Mouse (Mus musculus) embryonic facial prominence, embryonic 10.5 days (tissue): ENCODE results near the gene Mkrn2os. TPM values are rescaled to one million over a fixed set of nuclear protein-coding genes. Genes with fewer than 3 reads are reported as not detected.
"Not testable (repeated sequence)": the region's sequence is repeated elsewhere in the genome, so short reads cannot be mapped to it uniquely, and the experiment has no call there.

Experiments used
- DNase-seq: peaks from one replicate; pipeline ENCODE4 v3.0.0-alpha.2; 2017; ENCODE audit warnings: low spot score
- H3K27ac ChIP-seq: fragments of 300-500 bp; sonication (generic); replicated peaks from 2 replicates; pipeline ENCODE4 v1.5.1; 2016; ENCODE audit warnings: mild to moderate bottlenecking
- H3K27me3 ChIP-seq: fragments of 300-500 bp; sonication (generic); replicated peaks from 2 replicates; pipeline ENCODE4 v1.6.1; 2016; ENCODE audit warnings: low read depth, mild to moderate bottlenecking; ENCODE audit not compliant: poor library complexity, severe bottlenecking
- H3K36me3 ChIP-seq: fragments of 300-500 bp; sonication (generic); replicated peaks from 2 replicates; pipeline ENCODE4 v1.6.1; 2016; ENCODE audit warnings: mild to moderate bottlenecking, moderate library complexity
- H3K4me1 ChIP-seq: fragments of 300-500 bp; sonication (generic); 2 replicates; pipeline ENCODE4 v1.6.1; 2016
- H3K4me3 ChIP-seq: fragments of 300-500 bp; sonication (generic); 2 replicates; pipeline ENCODE4 v1.5.1; 2016; ENCODE audit warnings: mild to moderate bottlenecking, moderate library complexity
- H3K9me3 ChIP-seq: fragments of 300-500 bp; sonication (generic); 2 replicates; pipeline ENCODE4 v1.6.1; 2016; ENCODE audit warnings: mild to moderate bottlenecking
- WGBS: fragments of 180-500 bp; shearing (Covaris S2); methylation state at CpG from one replicate; pipeline ENCODE4 v1.1.7; 2016; 5-methylcytosine and 5-hydroxymethylcytosine counted together
- polyA plus RNA-seq: library from polyadenylated mRNA; unstranded; fragments of >200 nt; fragmentation: Nextera tagmentation; extraction: Ambion mirVana; gene quantifications from 2 replicates; pipeline ENCODE4 v1.2.1, GENCODE M21; 2016

The Mkrn2os gene
- polyA plus RNA-seq, result 0.21 and 0.29 TPM in 2 replicates

DNA sequence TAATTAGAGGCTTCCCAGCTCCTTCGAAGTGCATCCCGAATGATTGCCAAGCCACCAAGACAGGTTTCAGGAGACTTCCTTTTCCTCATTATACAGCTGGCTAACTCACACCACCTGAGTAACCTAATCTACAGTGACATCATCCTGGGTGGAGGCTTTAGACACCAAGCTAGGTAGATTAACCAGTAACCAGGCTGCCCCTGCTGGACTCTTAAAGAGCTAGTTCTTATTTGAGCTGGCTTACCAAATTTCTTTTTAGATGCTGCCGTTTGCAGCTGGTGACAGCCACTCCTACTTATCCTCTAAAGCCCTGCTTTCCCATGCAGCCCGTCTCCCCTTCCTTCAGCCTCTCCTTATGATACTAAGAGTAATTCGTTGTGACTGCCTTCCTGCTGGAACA is at the start of gene Mkrn2os:
Mkrn2os (minus strand) TSS at position 119 of the 400 bp plus-strand sequence.
- H3K27ac ChIP-seq, result no peak within 1 kb of the TSS
- H3K4me1 ChIP-seq, result peaks cover 13% of the 10 kb centered on the region
- H3K27me3 ChIP-seq, result no peaks in the 10 kb centered on the region
- no peaks in the 10 kb centered on the region for H3K9me3 ChIP-seq
- WGBS, result 58% methylated on average over 5 of the region's 5 CpGs
- no peaks in the 10 kb centered on the region for H3K36me3 ChIP-seq
- H3K4me3 ChIP-seq, result no peak within 1 kb of the TSS
- no peak for DNase-seq

DNA sequence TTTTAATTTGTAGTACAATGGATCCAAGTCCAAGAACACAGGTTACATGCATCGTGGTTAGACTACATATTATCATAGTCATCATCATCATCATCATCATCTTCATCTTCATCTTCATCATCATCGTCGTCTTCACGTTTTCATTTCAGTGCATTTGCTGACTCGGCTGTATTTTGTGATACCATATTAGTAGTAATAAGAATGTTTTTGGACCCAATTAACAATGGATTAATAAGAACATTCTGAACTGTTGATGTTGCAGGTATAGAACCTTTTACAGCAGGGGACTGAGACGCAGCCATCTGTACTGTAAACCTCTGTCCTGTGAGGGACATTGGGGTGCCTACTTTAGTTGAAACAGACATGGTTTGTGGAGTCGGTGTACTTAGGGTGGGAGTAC is 45.8 kb upstream of the Mkrn2os start:
- H3K36me3 ChIP-seq, result peaks cover 94% of the 10 kb centered on the region
- not testable (repeated sequence) for H3K27ac ChIP-seq, H3K27me3 ChIP-seq, DNase-seq, H3K9me3 ChIP-seq, H3K4me3 ChIP-seq, H3K4me1 ChIP-seq
- 97% methylated on average over 7 of the region's 7 CpGs for WGBS

DNA sequence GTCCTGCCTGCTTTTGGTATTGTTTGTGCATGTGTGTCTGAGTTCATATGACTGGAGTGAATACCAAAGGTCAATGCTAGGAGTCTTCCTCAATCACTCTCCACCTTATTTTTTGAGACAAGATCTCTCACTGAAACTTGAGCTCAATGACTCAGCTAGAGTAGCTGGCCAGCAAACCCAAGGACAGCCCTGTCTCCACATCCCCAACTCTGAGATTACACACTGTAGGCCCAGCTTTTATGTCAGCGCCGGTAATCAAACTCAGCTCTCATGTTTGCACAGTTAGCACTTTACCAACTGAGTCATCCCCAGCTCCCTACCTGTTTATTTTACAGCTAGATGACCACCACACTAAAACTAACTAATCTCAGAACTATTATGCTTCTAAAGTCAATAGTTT is 41.6 kb upstream of the Mkrn2os start:
- peaks cover 99% of the 10 kb centered on the region for H3K36me3 ChIP-seq
- DNase-seq, result no peak
- no peak overlapping the region for H3K27ac ChIP-seq
- no peaks in the 10 kb centered on the region for H3K27me3 ChIP-seq
- no peak overlapping the region for H3K4me3 ChIP-seq
- 100% methylated on average over 2 of the region's 2 CpGs for whole genome bisulfite sequencing
- no peaks in the 10 kb centered on the region for H3K4me1 ChIP-seq
- H3K9me3 ChIP-seq, result no peaks in the 10 kb centered on the region

DNA sequence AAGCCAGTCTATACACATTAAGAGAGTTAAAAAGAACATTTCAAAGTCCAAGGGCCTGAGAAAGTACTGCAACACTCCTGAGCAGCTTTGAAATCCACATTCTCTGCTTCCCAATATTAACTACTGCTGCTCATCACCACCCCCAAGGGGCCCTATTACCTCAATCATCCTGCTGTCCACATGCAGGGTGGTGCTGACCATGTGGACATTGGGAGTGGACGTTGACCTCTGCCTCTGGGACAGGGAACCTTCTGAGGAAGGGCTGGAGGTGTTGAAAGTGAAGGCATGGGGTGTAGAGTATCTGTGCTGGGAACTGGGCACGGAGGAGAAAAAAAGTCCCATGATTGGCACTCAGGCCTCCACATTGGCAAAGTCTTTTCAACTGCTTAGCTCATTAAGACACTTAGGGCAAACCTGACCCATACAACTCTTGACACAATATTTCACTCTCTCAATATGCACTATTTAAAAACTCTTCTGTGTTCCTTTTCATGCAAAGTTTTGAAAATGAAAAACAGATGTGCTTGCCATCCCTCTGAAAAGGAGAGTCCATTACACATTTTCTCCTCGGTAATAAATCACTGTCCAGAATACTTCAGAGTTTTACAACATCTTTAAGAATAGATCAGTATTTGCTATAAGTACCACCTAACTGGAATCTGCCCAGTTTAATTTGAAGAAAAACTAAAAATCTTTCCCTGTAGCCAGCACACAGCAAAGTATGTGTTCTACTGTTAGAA is 38.9 kb upstream of the Mkrn2os start:
- no peak for DNase-seq
- H3K36me3 ChIP-seq, result peaks cover 100% of the 10 kb centered on the region
- no peaks in the 10 kb centered on the region for H3K9me3 ChIP-seq
- H3K4me1 ChIP-seq, result no peaks in the 10 kb centered on the region
- no peak overlapping the region for H3K4me3 ChIP-seq
- no peaks in the 10 kb centered on the region for H3K27me3 ChIP-seq
- H3K27ac ChIP-seq, result no peak overlapping the region
- 82% methylated on average over 3 of the region's 3 CpGs for WGBS

DNA sequence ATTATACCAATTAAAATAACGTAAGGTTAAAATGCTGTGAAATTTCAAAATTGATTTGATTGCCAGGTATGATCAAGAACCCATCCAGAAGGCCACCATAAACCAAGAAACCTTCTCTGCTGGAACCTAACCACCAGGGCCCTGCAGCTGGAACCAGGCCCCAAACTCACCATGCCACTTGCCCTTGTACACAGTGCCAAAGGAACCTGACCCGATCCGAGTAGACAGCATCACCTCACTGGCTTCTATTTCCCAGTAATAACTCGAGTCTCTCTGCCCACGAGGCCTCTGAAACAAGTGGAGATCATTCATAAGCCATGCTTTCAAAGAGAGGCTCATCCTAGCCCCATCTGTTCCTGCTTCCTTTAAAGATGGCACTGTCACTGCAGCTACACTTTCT is 33.7 kb upstream of the Mkrn2os start:
- WGBS, result 91% methylated on average over 5 of the region's 5 CpGs
- peaks cover 100% of the 10 kb centered on the region for H3K36me3 ChIP-seq

DNA sequence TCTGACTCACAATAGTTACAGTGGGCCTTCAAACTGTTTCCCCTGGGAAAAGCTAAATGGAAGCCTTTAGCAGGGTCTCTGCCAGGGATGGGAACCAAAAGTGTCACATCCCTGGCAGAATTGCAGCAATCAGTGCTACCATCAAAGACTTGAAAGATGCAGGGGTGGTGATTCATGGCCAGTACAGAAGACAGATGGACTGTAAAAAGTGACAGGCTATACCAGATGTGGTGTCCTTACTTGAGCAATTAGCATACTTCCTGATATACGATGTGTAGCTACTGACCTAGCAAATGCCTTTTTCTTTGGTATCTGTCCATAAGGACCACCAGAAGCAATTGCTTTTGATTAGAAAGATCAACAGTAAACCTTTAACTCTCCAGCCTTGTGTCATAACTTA is 28.6 kb upstream of the Mkrn2os start:
- Histone ChIP-seq H3K27me3 (no peaks in the 10 kb centered on the region), H3K4me3 (no peak overlapping the region), H3K4me1 (no peaks in the 10 kb centered on the region), H3K27ac (no peak overlapping the region), H3K9me3 (no peaks in the 10 kb centered on the region), H3K36me3 (peaks cover 100% of the 10 kb centered on the region)
- no peak for DNase-seq
- 79% methylated on average over 1 of the region's 1 CpGs for WGBS

More for the DNA sequence above, 33.7 kb upstream of the Mkrn2os start:
- no peak overlapping the region for H3K27ac ChIP-seq
- H3K9me3 ChIP-seq, result no peaks in the 10 kb centered on the region
- no peak for DNase-seq
- no peak overlapping the region for H3K4me3 ChIP-seq
- H3K27me3 ChIP-seq, result no peaks in the 10 kb centered on the region
- H3K4me1 ChIP-seq, result no peaks in the 10 kb centered on the region

DNA sequence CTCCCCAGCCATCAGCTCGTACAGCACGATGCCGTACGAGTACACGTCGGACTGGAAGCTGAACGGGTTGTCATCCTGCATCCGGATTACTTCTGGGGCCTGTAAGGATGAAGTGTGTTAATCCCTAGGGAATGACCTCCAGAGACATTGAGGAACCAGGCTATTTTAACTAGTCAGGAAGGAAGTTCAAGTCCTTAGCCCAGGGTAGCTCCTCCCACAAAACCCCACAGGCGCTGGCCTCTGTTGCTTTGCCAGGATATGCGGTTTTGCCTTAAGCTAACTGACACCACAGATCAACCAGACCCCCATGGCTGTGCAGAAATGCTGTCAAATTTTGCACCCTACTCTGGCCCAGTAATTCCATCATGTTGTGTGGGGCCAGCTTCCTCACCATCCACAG is 27.4 kb upstream of the Mkrn2os start:
- Histone ChIP-seq H3K4me3 (no peak overlapping the region), H3K27me3 (no peaks in the 10 kb centered on the region), H3K36me3 (peaks cover 100% of the 10 kb centered on the region), H3K4me1 (no peaks in the 10 kb centered on the region), H3K9me3 (no peaks in the 10 kb centered on the region), H3K27ac (no peak overlapping the region)
- DNase-seq, result no peak
- 86% methylated on average over 10 of the region's 10 CpGs for WGBS

DNA sequence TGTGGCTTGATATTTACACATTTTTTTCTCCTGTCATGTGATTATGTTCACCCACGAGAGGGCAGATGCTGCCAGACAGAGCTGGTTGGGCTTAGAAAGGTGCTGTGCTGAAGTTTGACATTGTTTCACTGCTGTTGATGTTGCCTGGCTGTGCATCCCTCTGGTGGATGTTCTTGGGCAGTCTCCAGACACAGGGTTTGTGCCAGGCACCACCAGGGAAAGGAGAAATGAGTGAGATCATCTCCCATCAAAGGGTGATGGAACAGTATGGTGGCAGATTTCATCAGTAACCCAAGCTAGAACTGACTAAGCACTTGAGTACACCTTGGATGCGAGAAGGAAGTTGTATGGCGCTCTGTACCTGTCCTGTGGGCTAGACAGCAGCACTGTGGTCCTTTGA is 23.6 kb upstream of the Mkrn2os start:
- no peak overlapping the region for H3K4me3 ChIP-seq
- 90% methylated on average over 3 of the region's 3 CpGs for WGBS
- no peaks in the 10 kb centered on the region for H3K27me3 ChIP-seq
- H3K4me1 ChIP-seq, result no peaks in the 10 kb centered on the region
- H3K27ac ChIP-seq, result no peak overlapping the region
- H3K9me3 ChIP-seq, result no peaks in the 10 kb centered on the region
- DNase-seq, result no peak
- peaks cover 100% of the 10 kb centered on the region for H3K36me3 ChIP-seq

DNA sequence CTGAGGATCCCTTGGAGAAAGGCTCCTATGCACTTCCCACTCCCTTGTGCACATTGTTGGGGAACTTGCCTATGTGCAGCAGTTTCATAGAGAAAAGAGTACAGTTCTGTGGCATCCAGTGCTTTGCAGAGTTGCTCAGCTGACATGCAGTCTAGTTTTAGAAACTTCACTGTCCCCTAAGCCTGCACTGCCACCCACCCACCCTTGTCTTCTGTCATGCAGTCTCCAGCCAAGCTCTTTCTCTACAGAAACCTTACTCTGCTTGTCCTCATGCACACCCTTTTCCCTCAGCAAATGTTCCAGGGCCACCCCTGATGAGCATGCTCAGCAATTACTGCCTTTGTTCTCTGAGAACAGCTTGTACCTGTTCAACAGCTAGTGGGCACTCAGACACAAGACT is 21.4 kb upstream of the Mkrn2os start:
- Histone ChIP-seq H3K27ac (no peak overlapping the region), H3K4me1 (no peaks in the 10 kb centered on the region), H3K36me3 (peaks cover 97% of the 10 kb centered on the region), H3K4me3 (no peak overlapping the region), H3K27me3 (no peaks in the 10 kb centered on the region), H3K9me3 (no peaks in the 10 kb centered on the region)
- no peak for DNase-seq

DNA sequence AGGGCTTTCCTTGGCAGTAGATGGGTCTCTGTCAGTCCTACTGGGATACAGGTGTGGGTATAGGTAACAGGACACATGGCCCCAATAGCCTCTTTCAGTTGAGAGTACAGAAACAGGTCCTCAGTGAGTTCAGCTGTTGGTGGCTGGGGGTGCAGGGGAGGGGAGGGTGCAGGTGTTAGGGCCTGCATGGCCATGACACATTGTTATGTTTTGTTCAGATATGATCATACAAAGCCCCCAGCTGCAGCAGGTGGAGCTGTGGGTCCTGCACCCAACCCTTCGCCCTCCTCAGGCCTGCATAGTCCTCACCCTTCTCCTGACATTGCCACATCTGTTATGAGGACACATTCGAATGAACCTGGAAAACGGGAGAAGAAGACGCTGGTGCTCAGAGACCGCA is 17.9 kb upstream of the Mkrn2os start:
- Histone ChIP-seq H3K9me3 (no peaks in the 10 kb centered on the region), H3K27ac (no peak overlapping the region), H3K27me3 (no peaks in the 10 kb centered on the region), H3K36me3 (peaks cover 73% of the 10 kb centered on the region), H3K4me3 (no peak overlapping the region), H3K4me1 (no peaks in the 10 kb centered on the region)
- 90% methylated on average over 5 of the region's 5 CpGs for WGBS
- DNase-seq, result no peak

DNA sequence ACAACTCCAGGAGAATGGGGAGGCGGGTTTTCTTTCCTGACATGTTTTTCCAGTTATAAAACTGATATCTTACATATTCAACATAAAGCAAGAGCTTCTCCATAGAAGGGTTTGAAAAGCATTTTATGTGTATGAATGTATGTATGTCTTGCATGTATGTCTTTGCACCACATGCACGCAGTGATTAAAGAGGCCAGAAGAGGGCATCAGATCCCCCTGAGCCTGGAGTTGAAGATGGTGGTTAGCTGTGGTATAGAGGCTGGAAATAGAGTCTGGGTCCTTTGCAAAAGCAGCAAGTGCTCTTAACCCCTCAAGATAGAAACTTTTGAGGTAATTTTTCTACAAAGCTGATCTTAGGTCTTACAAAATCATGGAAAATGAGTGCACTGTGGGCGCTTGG is 16.7 kb upstream of the Mkrn2os start:
- 59% methylated on average over 3 of the region's 3 CpGs for WGBS
- peak; percentile 35 for DNase-seq
- Histone ChIP-seq H3K27me3 (no peaks in the 10 kb centered on the region), H3K27ac (no peak overlapping the region), H3K9me3 (no peaks in the 10 kb centered on the region), H3K4me3 (no peak overlapping the region), H3K4me1 (no peaks in the 10 kb centered on the region), H3K36me3 (peaks cover 67% of the 10 kb centered on the region)

DNA sequence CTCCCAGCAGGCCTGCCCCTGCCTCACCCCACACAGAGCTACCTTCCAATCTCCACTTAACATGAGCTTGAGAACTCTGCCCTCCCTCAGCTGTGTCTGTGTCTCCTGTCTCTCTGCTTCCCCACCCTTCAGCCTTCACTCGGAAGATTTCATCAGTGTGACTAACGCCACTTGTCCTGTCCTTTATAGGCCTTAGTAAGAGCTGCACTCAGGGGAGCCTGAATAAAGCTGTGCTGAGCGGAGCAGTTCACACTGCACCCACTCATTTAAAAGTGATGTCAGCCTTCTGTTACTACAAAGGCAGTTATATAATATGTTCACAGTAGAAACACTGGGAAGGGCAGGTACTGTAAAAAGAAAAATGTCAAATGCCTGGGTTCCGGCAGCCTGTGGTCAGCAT is 15.1 kb upstream of the Mkrn2os start:
- peaks cover 9% of the 10 kb centered on the region for H3K4me1 ChIP-seq

DNA sequence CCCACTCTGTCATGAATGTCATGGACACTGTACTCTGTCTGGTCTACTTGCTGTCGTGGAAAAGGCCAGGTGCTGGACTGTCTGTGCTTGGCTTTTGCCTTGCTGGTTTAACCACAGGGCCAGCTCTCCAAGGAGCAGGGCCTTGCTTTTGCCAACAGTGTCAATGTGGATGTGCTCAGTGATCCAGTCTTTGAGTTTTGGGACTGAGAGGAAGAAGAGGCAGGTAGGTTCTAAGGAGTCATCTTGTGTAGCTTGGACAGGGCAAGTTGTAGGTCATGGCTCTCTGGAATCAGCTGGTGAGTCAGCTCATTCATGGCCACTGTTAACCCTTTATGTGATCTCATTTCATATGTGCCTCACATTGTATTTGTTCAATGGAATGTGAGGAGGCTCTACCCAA is 14.1 kb upstream of the Mkrn2os start:
- Histone ChIP-seq H3K4me3 (no peak overlapping the region), H3K27me3 (no peaks in the 10 kb centered on the region), H3K36me3 (peaks cover 41% of the 10 kb centered on the region), H3K27ac (no peak overlapping the region), H3K9me3 (no peaks in the 10 kb centered on the region), H3K4me1 (peaks cover 13% of the 10 kb centered on the region)
- WGBS, result 90% methylated on average over 1 of the region's 1 CpGs
- DNase-seq, result no peak

More for the DNA sequence above, 15.1 kb upstream of the Mkrn2os start:
- no peaks in the 10 kb centered on the region for H3K27me3 ChIP-seq
- H3K4me3 ChIP-seq, result no peak overlapping the region
- no peak for DNase-seq
- 83% methylated on average over 4 of the region's 4 CpGs for WGBS
- no peaks in the 10 kb centered on the region for H3K9me3 ChIP-seq
- peaks cover 50% of the 10 kb centered on the region for H3K36me3 ChIP-seq
- H3K27ac ChIP-seq, result no peak overlapping the region
